Mouse (Mus musculus): ENCODE results near the gene Sufu.
A peak's percentile ranks its signal among the peaks of the same experiment; 100 is the strongest.

- TF ChIP-seq CTCF (IDR thresholded peaks at IDR 0.05) (no peak), EP300 (IDR thresholded peaks at IDR 0.05) (0 out of 2 replicates have a peak, but pooled peaks have one; percentile 41)
These were observed 1.3 kb upstream of the Sufu start, which contains the start of gene Actr1a for GRCm38 (mm10) chr19:46395109-46396009.
